Mouse (Mus musculus) lung, postnatal 0 days (tissue): ENCODE data around the gene Il18r1.

Experiments
- CTCF ChIP-seq: IDR thresholded peaks from 2 replicates; pipeline ENCODE4 v1.5.1; 2016; ENCODE audit warnings: antibody characterized with exemption, mild to moderate bottlenecking
- EP300 ChIP-seq: IDR thresholded peaks from 2 replicates; pipeline ENCODE4 v1.6.1; 2016; ENCODE audit warnings: antibody characterized with exemption, mild to moderate bottlenecking, control low read depth

GRCm38 (mm10) chr1:40467306-40467705 is 2.0 kb downstream of the Il18r1 start:
- TF ChIP-seq EP300 (no peak), CTCF (no peak)
